Mouse (Mus musculus): ENCODE results near the gene Arl13b. TPM values are rescaled to one million over a fixed set of nuclear protein-coding genes. Genes with fewer than 3 reads are reported as not detected.

The Arl13b gene
- polyA plus RNA-seq, 1 experiment from 2014 or later = 17.1 TPM

DNA sequence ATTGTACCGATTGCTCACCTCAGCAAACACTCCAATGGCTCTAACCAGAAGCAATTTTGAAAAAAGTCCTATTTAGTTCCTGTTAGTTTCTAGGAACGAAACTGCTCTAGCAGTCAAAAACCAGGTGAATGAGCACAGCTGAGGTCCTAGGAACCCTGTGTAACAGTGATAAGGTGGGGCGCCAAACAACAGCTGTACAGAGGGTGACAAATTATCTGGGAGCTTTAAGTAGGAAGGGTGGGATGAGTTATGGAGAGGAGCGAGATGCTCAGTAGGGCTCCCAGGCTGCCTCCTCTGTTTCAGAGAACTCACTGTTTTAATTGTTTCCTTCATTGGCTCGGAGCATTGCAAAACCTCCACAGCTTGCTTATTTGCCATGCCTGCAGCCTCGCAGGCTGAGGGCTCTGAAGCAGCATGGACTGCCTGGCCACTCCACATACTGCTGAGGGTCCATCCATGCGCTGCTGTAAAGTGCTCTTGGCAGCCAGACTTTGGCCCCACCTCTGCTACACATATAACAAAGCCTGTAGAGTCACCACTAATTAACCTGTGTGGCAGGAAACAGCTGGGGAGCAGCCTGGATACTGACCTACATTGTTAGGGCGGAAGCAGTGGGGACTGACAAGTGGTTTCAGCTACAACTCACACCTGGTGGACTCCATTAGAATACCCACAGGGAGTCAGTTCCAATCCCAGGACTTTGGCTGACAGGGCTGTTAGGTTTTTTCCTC, 39.4 kb downstream of the Arl13b start:
- 53% methylated on average over 8 of the region's 8 CpGs for WGBS

DNA sequence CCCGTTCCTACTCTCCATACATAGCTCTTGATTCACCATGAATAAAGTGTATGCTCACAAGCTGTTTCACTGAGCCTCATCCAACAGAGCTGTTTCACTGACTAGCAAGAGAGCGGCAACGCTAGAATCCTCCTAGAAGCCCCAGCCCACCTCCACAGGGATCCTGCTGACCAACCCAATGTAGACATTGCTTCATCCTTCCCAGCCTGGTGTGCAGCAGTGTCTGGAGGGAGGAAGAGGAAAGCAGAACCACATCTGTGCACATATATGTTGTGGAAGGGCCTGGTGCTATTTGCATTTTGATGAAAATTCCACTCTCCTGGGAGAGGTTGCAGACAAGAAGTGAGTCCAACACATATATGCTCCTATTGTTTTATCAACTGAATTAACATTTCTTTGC, 42.2 kb downstream of the Arl13b start:
- Histone ChIP-seq H3K36me3 (replicated peaks) (peaks cover 11% of the 10 kb centered on the region), H3K4me3 (replicated peaks) (no peak overlapping the region), H3K9ac (no peak overlapping the region), H3K27ac (no peak overlapping the region), H3K27me3 (no peaks in the 10 kb centered on the region), H3K9me3 (no peaks in the 10 kb centered on the region), H3K4me2 (no peak overlapping the region), H3K4me1 (no peaks in the 10 kb centered on the region; the same call in 1 of the 2 replicates)
- WGBS = 98% methylated on average over 3 of the region's 3 CpGs
- ATAC-seq (ENCODE audit: low FRiP score) = no peak

More for the DNA sequence above, 39.4 kb downstream of the Arl13b start:
- Histone ChIP-seq H3K4me3 (replicated peaks) (no peak overlapping the region), H3K27ac (no peak overlapping the region), H3K36me3 (replicated peaks) (0 out of 2 replicates have a peak, but pooled peaks cover 3% of the 10 kb centered on the region), H3K4me1 (no peaks in the 10 kb centered on the region; the same call in 1 of the 2 replicates), H3K9me3 (no peaks in the 10 kb centered on the region), H3K27me3 (no peaks in the 10 kb centered on the region), H3K4me2 (no peak overlapping the region), H3K9ac (no peak overlapping the region)
- ATAC-seq (ENCODE audit: low FRiP score) = 0 out of 2 replicates have a peak, but pooled peaks have one; percentile 39

DNA sequence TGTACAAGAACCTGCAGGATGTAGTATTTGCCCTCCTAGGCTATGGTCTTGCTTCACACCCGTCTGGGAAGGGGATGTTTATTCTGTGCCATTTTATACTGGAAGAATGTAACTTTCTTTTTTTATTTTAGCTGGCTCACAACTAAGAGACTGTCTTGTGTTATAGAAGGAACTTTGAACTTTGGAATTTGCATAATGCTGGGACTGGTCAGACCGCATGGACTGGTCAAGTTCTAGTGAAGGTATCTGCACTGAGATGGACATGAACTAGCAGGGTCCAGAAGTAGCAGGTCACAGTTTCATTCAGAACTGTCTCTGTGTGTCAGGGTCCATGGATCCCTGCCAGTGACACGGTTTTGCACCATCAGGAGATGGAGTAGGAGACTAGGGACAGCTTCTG, 47.0 kb downstream of the Arl13b start:
- H3K9ac ChIP-seq = no peak overlapping the region
- no peak overlapping the region for H3K27ac ChIP-seq
- H3K27me3 ChIP-seq = no peaks in the 10 kb centered on the region
- H3K36me3 ChIP-seq (replicated peaks) = peaks cover 16% of the 10 kb centered on the region
- no peak overlapping the region for H3K4me3 ChIP-seq (replicated peaks)
- no peak overlapping the region for H3K4me2 ChIP-seq
- no peaks in the 10 kb centered on the region for H3K9me3 ChIP-seq
- 89% methylated on average over 3 of the region's 3 CpGs for WGBS
- ATAC-seq (ENCODE audit: low FRiP score) = no peak
- no peaks in the 10 kb centered on the region for H3K4me1 ChIP-seq

DNA sequence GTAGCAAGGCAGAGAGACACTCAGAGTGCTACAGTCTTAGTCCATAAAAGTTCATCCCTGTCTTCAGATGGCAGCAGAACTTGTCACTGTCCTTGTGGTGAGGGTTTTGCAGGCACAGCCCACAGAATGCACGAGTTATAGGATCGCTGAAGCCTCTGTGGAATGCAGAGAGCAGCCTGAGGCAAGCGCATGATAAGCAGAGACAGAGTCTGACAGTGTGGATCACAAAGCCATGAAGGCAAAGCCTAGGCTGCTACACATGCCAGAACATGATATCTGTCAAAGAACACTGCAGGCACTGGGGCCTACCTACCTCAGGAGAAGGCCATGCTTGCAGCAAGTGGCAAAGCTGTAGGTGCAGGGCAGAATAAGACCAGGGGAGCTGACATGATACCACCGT, 47.4 kb downstream of the Arl13b start:
- Histone ChIP-seq H3K4me3 (replicated peaks) (no peak overlapping the region), H3K9ac (no peak overlapping the region), H3K4me1 (no peaks in the 10 kb centered on the region), H3K4me2 (no peak overlapping the region), H3K27me3 (no peaks in the 10 kb centered on the region), H3K27ac (no peak overlapping the region), H3K36me3 (replicated peaks) (peaks cover 13% of the 10 kb centered on the region), H3K9me3 (no peaks in the 10 kb centered on the region)
- ATAC-seq (ENCODE audit: low FRiP score) = no peak
- 90% methylated on average over 4 of the region's 4 CpGs for WGBS

DNA sequence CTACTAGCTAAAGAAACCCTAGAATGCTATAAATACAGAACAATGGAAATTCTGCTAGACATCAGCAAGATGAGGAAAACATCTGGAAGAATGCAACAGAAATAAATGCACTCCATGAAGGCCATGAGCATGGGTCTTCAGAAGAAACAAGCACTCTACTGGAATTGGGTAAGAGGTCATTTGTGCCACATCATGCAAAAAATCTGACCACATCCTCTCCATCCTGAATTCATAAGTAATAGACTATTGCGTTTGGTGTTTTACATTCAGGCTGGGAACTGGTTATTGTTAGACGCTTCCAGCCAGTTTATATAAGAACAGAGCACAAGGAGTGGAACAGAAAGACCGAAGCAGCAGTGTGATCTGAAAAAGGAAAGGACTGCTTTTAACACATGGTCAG, 48.0 kb downstream of the Arl13b start:
- no peak for ATAC-seq (ENCODE audit: low FRiP score)
- Histone ChIP-seq H3K9me3 (no peaks in the 10 kb centered on the region), H3K27me3 (no peaks in the 10 kb centered on the region), H3K9ac (no peak overlapping the region), H3K4me3 (replicated peaks) (no peak overlapping the region), H3K4me2 (no peak overlapping the region), H3K36me3 (replicated peaks) (peaks cover 13% of the 10 kb centered on the region), H3K4me1 (no peaks in the 10 kb centered on the region), H3K27ac (no peak overlapping the region)
- 91% methylated on average over 3 of the region's 3 CpGs for WGBS

DNA sequence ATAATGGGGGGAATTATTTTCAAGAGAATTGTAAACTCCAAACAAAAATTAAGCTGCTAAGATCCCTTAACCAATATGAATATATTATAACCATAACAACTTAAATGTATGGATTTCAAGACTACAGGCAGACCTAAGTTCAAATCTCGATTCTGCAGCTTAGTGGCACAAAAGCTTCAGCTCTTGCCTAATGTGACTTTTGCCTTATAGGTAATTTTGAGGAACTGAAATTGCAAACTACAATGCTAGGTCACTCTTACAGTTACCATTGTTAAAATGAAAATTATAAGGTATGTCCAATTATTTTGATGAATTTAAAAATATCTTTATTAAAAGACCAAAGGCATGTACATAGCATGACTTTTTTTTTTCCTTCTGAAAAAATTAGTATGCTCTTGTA, 50.2 kb downstream of the Arl13b start:
- Histone ChIP-seq H3K4me1 (no peaks in the 10 kb centered on the region), H3K9ac (no peak overlapping the region), H3K4me2 (no peak overlapping the region), H3K27ac (no peak overlapping the region), H3K36me3 (replicated peaks) (peaks cover 11% of the 10 kb centered on the region; the same call in 1 of the 2 replicates), H3K27me3 (no peaks in the 10 kb centered on the region), H3K9me3 (no peaks in the 10 kb centered on the region), H3K4me3 (replicated peaks) (no peak overlapping the region)
- WGBS = 90% methylated on average over 1 of the region's 1 CpGs
- no peak for ATAC-seq (ENCODE audit: low FRiP score)

DNA sequence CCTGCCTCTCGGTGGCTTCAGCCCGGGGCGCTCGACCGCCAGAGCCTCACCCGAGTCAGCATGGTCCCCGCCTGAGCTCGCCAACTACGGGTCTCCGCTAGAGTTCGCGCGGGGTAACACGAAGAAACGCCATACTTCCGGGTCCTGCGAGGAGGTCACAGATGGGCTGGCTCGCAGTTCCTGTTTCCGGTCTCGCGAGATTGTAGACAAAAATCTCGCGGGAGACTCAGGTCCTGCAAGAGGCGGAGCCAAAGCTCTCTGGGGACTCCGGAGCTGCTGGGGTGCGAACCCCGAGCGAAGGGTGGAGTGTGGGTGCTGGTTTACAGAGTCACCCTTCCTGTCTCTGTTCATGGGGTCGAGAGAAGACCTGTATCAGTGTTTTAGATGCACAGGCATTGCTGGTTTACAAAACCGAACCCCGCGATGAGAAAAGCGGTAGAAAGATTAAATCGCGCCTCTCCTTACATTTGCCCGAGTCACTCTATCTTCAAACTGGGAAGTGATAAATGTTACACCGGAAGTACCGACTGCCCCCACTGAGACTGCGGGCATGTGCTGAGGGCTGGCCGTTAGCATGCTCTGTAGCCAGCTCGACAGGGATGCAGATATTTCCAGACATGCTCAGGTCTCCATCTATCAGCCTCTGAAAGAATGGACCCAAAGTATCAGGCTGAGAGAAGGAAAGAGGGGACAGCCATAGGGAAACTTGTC, 60.1 kb downstream of the Arl13b start, which contains the start of gene Nsun3:
Gene Nsun3, minus strand, starts transcription at position 198 of the 711 bp plus-strand sequence.
- Histone ChIP-seq H3K9me3 (no peaks in the 10 kb centered on the region), H3K4me2 (peak within 1 kb of the TSS; percentile 69), H3K36me3 (replicated peaks) (no peaks in the 10 kb centered on the region), H3K9ac (peak within 1 kb of the TSS; percentile 71), H3K4me3 (replicated peaks) (peak within 1 kb of the TSS; percentile 73), H3K27me3 (no peaks in the 10 kb centered on the region), H3K4me1 (peaks cover 26% of the 10 kb centered on the region), H3K27ac (peak within 1 kb of the TSS; percentile 82)
- peak; percentile 97 for ATAC-seq (ENCODE audit: low FRiP score)
- 2% methylated on average over 41 of the region's 41 CpGs for WGBS

DNA sequence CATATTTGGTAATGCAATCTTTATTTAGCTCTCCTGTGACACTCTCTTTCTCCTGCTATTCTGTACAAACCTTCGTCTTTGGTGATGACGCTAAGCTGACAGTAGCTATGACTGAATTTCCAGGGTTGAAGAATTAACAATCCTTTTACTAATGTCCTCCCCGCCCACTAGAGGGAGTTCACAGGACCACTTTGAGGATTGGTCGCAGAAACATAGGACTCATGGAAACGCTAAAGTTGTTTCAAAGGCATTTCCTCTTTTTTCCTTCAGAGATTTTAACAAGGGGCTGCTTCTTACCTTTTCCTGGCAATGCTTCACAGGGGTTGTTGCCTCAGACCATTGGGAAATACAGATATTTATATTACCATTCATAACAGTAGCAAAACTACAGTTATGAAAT, 64.6 kb downstream of the Arl13b start:
- H3K4me3 ChIP-seq (replicated peaks) = no peak overlapping the region
- no peak overlapping the region for H3K9ac ChIP-seq
- H3K27ac ChIP-seq = no peak overlapping the region
- H3K27me3 ChIP-seq = no peaks in the 10 kb centered on the region
- H3K9me3 ChIP-seq = no peaks in the 10 kb centered on the region
- H3K36me3 ChIP-seq (replicated peaks) = no peaks in the 10 kb centered on the region
- H3K4me2 ChIP-seq = no peak overlapping the region
- ATAC-seq (ENCODE audit: low FRiP score) = no peak
- WGBS = 68% methylated on average over 5 of the region's 5 CpGs
- peaks cover 23% of the 10 kb centered on the region for H3K4me1 ChIP-seq

DNA sequence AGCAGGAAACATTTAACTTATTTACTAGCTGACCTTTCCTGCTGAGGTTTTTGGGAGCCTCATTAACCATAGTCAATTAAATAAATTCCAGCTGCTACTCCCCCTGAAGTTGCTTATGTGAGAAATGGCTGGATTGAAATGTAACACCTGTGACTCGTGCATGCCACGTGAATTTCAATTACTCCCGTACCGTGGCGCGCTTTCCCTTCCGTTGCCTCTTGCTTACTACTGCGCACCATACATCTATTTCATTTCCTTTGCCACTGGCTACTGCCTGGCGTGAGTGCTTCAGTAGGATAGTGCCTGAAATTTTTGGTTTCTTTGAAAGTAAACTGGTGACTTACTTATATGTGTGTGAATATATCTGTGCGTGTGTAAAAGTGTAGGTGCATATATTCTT, 68.6 kb downstream of the Arl13b start:
- WGBS = 82% methylated on average over 10 of the region's 10 CpGs
- ATAC-seq (ENCODE audit: low FRiP score) = peak; percentile 20; the same call in 1 of the 2 replicates

DNA sequence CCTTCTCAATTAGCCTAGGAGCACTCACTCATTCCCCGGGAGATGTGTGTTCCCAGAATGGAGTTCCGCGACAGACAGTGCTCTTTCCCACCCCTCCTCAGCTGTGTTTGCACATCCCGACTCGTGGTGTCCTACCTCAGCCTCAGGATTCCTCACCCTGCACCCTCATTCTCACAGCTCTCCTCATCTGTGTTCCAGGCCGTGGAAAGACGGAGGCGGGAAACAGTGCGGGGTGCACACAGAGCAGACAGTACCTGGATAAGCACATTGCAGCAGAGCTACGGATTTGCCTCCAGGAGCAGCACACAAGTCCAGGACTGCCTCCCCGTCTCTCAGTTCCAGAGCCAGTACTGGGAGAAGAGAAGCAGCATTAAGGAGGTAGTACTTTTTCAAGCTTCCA, 70.8 kb downstream of the Arl13b start:
- 85% methylated on average over 11 of the region's 11 CpGs for WGBS
- ATAC-seq (ENCODE audit: low FRiP score) = no peak
- Histone ChIP-seq H3K27ac (no peak overlapping the region), H3K9ac (no peak overlapping the region), H3K36me3 (replicated peaks) (0 out of 2 replicates have a peak, but pooled peaks cover 2% of the 10 kb centered on the region), H3K27me3 (no peaks in the 10 kb centered on the region), H3K4me3 (replicated peaks) (no peak overlapping the region), H3K4me1 (no peaks in the 10 kb centered on the region), H3K9me3 (no peaks in the 10 kb centered on the region), H3K4me2 (no peak overlapping the region)

More for the DNA sequence above, 68.6 kb downstream of the Arl13b start:
- no peak overlapping the region for H3K4me2 ChIP-seq
- H3K4me3 ChIP-seq (replicated peaks) = no peak overlapping the region
- no peak overlapping the region for H3K9ac ChIP-seq
- no peak overlapping the region for H3K27ac ChIP-seq
- H3K36me3 ChIP-seq (replicated peaks) = 0 out of 2 replicates have a peak, but pooled peaks cover 2% of the 10 kb centered on the region
- H3K4me1 ChIP-seq = no peaks in the 10 kb centered on the region
- H3K27me3 ChIP-seq = no peaks in the 10 kb centered on the region
- H3K9me3 ChIP-seq = no peaks in the 10 kb centered on the region

DNA sequence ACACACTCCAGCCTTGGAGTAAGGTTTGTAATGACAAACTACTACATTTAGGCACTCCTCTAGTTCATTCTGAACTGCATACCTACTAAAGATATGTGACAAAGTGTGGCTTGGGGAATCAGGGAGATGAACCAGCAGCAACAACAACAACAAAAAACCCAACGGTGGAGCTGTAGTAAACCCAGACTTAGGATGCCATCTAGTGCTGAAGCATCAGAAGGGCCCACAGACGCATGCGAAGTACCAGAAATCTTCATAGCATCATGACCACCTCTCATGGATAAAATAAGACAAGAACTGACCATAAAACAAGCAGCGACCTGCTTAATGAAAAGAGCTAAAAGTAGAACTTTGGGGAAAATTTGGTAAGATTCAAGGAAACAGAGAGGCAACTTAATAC, 73.4 kb downstream of the Arl13b start:
- 0 out of 2 replicates have a peak, but pooled peaks cover 2% of the 10 kb centered on the region for H3K36me3 ChIP-seq (replicated peaks)
- no peak for ATAC-seq (ENCODE audit: low FRiP score)

DNA sequence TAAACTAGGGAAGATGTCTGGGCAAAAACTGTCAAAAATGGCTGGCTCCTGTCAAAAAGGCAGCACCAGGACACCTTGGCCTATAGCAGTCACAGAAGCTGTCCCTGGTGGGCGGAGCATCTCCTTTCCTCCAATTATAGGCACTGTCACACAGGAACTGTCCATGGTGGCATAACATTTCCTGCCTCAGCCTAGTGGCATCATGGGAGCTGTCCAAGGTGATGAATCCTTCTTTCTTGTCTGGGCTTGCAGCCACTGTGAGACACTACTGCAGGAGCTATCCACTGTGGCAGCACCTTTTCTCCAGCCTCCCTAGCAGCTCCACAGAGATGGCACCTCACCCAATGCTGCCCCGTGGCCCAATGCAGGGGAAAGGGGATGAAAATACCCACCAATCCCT, 88.5 kb downstream of the Arl13b start:
- H3K9me3 ChIP-seq = no peaks in the 10 kb centered on the region
- H3K27me3 ChIP-seq = no peaks in the 10 kb centered on the region
- no peak overlapping the region for H3K4me3 ChIP-seq (replicated peaks)
- no peak overlapping the region for H3K9ac ChIP-seq
- H3K4me1 ChIP-seq = no peaks in the 10 kb centered on the region
- no peaks in the 10 kb centered on the region for H3K36me3 ChIP-seq (replicated peaks)
- 81% methylated on average over 2 of the region's 2 CpGs for whole genome bisulfite sequencing
- no peak overlapping the region for H3K27ac ChIP-seq
- H3K4me2 ChIP-seq = no peak overlapping the region
- ATAC-seq (ENCODE audit: low FRiP score) = no peak

More for the DNA sequence above, 73.4 kb downstream of the Arl13b start:
- H3K4me2 ChIP-seq = no peak overlapping the region
- H3K4me1 ChIP-seq = no peaks in the 10 kb centered on the region
- no peak overlapping the region for H3K4me3 ChIP-seq (replicated peaks)
- WGBS = 83% methylated on average over 4 of the region's 4 CpGs
- H3K27me3 ChIP-seq = no peaks in the 10 kb centered on the region
- no peaks in the 10 kb centered on the region for H3K9me3 ChIP-seq
- H3K27ac ChIP-seq = no peak overlapping the region
- no peak overlapping the region for H3K9ac ChIP-seq
